Mouse (Mus musculus): ENCODE measurements around the gene Heatr6.

The Heatr6 gene

GRCm38 (mm10) chr11:83753581-83754181, at the start of gene Heatr6:
Heatr6 (plus strand) TSS chr11:83753696.
- peak; percentile 89 to 90 for DNase-seq

GRCm38 (mm10) chr11:83703705-83704104, 49.8 kb upstream of the Heatr6 start, which contains the start of gene Wfdc17:
Wfdc17 (plus strand) TSS chr11:83703991.
- DNase-seq = peak; percentile 4 to 21

- no peak for DNase-seq
Measured at GRCm38 (mm10) chr11:83708715-83709114, 44.8 kb upstream of the Heatr6 start, which contains the start of gene Wfdc18. Wfdc18 (plus strand) TSS chr11:83709015.

GRCm38 (mm10) chr11:83709683-83710082, 43.8 kb upstream of the Heatr6 start:
- DNase-seq = no peak

- no peak for DNase-seq
Measured at GRCm38 (mm10) chr11:83712671-83713070, 40.8 kb upstream of the Heatr6 start.

- DNase-seq = no peak
Measured at GRCm38 (mm10) chr11:83713925-83714324, 39.6 kb upstream of the Heatr6 start.

- DNase-seq = no peak
Measured at GRCm38 (mm10) chr11:83717042-83717665, 36.3 kb upstream of the Heatr6 start.

- no peak for DNase-seq
Measured at GRCm38 (mm10) chr11:83720766-83721165, 32.7 kb upstream of the Heatr6 start.

GRCm38 (mm10) chr11:83728757-83729432, 24.6 kb upstream of the Heatr6 start:
- peak; percentile 42 to 44 for DNase-seq

GRCm38 (mm10) chr11:83731116-83731515, 22.4 kb upstream of the Heatr6 start:
- DNase-seq = no peak

GRCm38 (mm10) chr11:83733071-83733640, 20.3 kb upstream of the Heatr6 start:
- DNase-seq = peak in 1 of 2 experiments; percentile 41

- DNase-seq = no peak
Measured at GRCm38 (mm10) chr11:83734215-83734614, 19.3 kb upstream of the Heatr6 start.

- DNase-seq = no peak
Measured at GRCm38 (mm10) chr11:83735881-83736280, 17.6 kb upstream of the Heatr6 start.

GRCm38 (mm10) chr11:83737109-83737558, 16.4 kb upstream of the Heatr6 start:
- DNase-seq = peak; percentile 69 to 76

GRCm38 (mm10) chr11:83739241-83739640, 14.3 kb upstream of the Heatr6 start:
- peak; percentile 87 to 89 for DNase-seq

GRCm38 (mm10) chr11:83740443-83740991, 13.0 kb upstream of the Heatr6 start:
- no peak for DNase-seq

GRCm38 (mm10) chr11:83741841-83742240, 11.7 kb upstream of the Heatr6 start:
- no peak for DNase-seq

- peak; percentile 51 to 56 for DNase-seq
Measured at GRCm38 (mm10) chr11:83742731-83743355, 10.7 kb upstream of the Heatr6 start.

GRCm38 (mm10) chr11:83743525-83743924, 10.0 kb upstream of the Heatr6 start:
- peak in 1 of 2 experiments; percentile 29 for DNase-seq

- DNase-seq = peak; percentile 82 to 85
Measured at GRCm38 (mm10) chr11:83746152-83746551, 7.3 kb upstream of the Heatr6 start.

- no peak for DNase-seq
Measured at GRCm38 (mm10) chr11:83746681-83747080, 6.8 kb upstream of the Heatr6 start, which contains the start of gene Wfdc21. Wfdc21 (plus strand) TSS chr11:83746940.
